Mouse (Mus musculus) B cell, adult 2 months (primary cell): ENCODE results near the gene Rps6kb2.
A peak's percentile ranks its signal among the peaks of the same experiment; 100 is the strongest.

Experiments used
- DNase-seq, 2 experiments: peaks; one replicate each; pipeline ENCODE4 v3.0.0; 2022

Rps6kb2 gene

DNA sequence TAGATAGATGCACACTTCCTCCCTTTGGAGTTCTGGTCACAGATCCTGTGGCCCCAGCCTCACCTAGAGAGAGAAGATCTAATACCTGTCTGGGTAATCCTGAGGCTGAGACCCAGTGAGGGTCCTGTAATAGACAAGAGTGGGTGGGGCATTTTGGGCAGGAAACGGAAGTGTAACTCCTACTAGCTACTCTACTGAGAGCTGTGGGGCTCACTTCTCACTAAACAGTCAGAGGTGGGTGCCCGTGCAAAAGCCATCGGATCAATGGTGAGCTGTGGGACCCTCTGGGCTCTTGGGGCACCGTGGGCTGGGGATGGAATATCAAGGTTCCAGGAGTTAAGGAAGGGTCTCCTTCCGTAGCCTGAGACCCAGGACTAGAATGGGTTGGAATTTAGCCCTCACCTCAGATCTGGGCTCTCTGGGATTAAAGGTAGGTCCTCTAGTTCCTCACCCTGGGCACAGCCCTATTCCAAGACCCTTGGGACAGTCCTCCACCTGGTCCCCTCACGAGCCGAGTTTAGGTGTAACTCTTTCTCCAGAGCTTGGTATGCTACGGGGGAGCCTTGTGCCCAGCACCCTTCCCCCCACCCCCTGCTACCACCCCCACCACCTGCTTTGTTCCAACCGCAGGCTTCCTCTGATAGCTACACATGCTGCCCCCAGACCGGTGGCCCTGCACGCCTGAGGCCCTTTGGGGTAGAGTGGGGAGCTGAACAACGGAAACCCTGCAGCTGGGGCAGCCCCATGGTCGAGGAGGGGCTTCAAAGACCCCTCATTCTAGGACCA is 8.5 kb downstream of the Rps6kb2 start:
- DNase-seq = peak; percentile 67

- DNase-seq = no peak
Observed at GRCm38 (mm10) chr19:4153232-4153654, 9.9 kb downstream of the Rps6kb2 start, which contains the start of gene Ptprcap. Gene Ptprcap (plus strand): TSS chr19:4153604.

DNA sequence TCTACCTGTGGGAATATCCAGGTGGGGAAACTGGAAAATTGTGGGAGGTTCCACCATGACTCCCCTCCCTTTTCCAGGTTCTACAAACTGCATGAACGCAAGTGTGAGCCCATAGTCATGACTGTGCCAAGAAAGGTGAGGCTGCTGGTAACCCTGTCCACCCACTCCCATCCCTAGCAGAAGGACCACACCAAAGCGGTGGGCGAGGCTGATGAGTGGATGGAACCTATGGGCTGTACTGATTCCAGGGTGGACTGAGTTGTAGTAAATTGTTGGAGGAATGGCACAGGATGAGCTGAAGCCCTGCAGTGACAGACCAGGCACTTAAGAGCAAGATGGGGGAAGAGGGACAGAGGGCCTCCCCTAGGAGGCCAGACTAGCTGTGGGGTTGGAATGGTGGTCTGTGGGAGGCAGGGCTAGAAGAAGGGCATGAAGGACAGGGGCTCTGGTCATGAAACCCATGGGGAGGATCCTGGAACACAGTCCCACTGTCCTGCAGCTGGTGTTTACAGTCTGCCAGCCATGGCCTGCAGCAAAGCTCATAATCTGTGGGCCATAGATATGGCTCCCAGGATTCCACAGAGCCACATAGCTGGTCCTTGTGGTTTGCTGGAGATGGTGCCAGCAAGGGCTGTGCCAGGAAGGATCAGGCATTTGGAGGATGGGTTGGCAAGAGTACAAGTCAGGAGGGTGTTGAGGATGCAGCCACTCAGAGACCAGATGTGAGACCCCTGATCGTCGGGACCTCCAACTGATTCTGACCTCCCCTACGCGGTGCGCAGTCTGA is 10.5 kb downstream of the Rps6kb2 start:
- no peak for DNase-seq

GRCm38 (mm10) chr19:4151898-4152297 is 11.3 kb downstream of the Rps6kb2 start:
- no peak for DNase-seq

DNA sequence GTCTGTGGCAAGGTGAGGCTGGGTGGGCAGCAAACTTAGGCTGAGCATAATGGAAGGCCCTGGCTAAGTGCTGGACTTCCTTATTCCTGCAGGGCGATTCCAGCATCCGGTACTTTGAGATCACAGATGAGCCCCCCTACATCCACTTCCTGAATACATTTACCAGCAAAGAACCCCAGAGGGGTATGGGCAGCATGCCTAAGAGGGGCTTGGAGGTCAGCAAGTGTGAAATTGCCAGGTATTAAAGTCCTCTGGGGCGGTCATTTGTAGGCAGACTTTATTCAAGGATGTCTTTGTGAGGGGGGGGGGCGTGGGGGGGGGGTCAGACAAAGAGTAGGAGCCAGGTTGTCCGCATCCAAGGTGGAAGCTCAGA is 11.7 kb downstream of the Rps6kb2 start:
- DNase-seq = no peak

- no peak for DNase-seq
Observed at GRCm38 (mm10) chr19:4150567-4151487, 12.3 kb downstream of the Rps6kb2 start.

GRCm38 (mm10) chr19:4149764-4150461 is 13.2 kb downstream of the Rps6kb2 start:
- no peak for DNase-seq

DNA sequence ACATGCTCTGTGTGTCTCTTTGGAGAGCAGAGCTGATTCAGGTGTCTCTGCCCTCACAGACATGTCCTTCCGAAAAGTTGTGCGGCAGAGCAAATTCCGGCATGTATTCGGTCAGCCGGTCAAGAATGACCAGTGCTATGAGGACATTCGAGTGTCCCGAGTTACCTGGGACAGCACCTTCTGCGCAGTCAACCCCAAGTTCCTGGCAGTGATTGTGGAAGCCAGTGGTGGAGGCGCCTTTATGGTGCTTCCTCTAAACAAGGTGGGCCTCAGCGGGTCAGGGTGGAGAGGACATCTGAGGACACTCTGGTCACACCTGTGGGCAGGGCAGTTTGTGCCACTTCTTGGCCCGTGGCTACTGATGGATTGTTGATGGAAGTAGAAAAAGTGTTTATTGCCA is 13.9 kb downstream of the Rps6kb2 start:
- no peak for DNase-seq

DNA sequence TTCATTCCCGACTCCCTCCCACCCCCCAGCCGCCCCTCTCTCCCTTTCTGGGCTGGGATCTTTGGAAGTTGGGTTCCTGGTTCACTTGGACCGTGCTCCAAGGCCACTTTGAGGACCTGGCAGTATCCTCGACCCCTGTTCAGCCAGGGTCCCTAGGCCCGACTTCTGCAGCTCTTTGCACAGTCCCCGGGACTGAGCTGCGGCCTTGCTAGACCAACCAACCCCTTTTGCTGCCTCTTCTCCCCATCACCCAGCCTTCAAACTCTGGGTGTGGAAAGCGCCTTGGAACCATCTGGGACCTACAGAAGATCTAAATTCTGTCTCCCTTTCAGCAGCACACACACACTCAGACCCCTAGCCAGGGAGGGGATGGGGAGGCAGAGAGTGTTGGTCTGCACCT is 14.3 kb downstream of the Rps6kb2 start:
- peak; percentile 38 to 39 for DNase-seq

DNA sequence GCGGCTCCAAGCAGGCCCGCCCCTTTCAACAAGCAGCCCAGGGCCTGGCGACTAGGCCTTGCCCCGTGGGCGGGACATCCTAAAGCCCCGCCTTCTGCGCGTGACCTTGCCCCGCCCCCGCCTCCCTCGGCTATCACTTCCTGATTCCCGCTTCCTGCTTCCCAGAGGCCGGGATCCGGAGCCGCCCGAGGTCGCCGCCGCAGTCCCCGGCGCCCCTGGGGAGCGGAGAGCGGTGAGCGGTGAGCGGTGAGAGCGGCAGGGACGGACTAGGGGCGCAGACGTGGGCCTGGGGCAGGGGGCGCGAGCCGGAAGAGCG is 14.7 kb downstream of the Rps6kb2 start, which contains the start of gene Coro1b:
TSS of gene Coro1b (plus strand) at position 129 of the 316 bp plus-strand sequence.
- peak; percentile 92 to 93 for DNase-seq

GRCm38 (mm10) chr19:4147782-4148490 is 15.2 kb downstream of the Rps6kb2 start:
- no peak for DNase-seq

GRCm38 (mm10) chr19:4147022-4147405 is 16.1 kb downstream of the Rps6kb2 start:
- no peak for DNase-seq

- DNase-seq = no peak
Observed at GRCm38 (mm10) chr19:4146366-4147021, 16.7 kb downstream of the Rps6kb2 start.

DNA sequence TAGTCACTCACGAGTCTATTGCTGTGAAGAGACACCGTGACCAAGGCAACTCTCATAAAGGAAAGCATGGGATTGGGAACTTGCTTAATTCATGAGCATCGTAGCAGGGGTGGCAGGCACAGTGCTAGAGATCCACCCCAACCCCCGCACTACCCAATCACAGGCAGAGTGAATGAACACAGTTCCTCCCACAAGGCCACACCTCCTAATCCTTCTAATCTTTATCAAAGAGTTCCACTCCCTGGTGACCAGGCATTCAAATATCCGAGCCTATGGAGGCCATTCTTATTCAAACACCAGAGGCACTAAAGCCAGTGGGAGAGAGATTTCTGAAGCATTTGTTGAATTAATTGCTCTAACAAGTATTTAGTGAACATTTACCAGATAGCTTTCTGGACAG is 17.2 kb downstream of the Rps6kb2 start:
- no peak for DNase-seq

GRCm38 (mm10) chr19:4144550-4145498 is 18.3 kb downstream of the Rps6kb2 start:
- peak; percentile 66 to 70 for DNase-seq

GRCm38 (mm10) chr19:4143759-4144268 is 19.3 kb downstream of the Rps6kb2 start, which contains the start of gene Cabp4:
Gene Cabp4 (minus strand): TSS chr19:4144033.
- peak; percentile 35 to 37 for DNase-seq

DNA sequence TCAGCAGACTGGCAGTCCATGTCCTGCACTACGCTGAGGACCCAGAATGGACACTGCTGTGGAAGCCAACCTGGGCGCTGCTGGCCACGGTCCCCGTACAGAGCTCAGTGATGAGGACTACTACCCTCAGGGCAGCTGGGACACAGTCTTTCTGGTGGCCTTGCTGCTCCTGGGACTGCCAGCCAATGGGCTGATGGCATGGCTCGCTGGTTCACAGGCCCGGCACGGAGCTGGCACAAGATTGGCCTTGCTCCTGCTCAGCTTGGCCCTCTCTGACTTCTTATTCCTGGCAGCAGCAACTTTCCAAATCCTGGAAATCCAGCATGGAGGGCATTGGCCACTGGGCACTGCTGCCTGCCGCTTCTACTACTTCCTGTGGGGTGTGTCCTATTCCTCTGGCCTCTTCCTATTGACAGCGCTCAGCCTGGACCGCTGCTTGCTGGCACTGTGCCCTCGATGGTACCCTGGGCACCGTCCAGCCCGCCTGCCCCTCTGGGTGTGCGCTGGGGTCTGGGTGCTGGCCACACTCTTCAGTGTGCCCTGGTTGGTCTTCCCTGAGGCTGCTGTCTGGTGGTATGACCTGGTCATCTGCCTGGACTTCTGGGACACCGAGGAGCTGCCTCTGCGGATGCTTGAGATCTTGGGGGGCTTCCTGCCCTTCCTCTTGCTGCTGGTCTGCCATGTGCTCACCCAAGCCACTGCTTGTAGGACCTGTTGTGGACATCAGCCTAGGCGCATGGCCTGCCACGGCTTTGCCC is 20.6 kb downstream of the Rps6kb2 start:
- DNase-seq = no peak

GRCm38 (mm10) chr19:4140147-4140546 is 23.0 kb downstream of the Rps6kb2 start:
- DNase-seq = no peak

GRCm38 (mm10) chr19:4139446-4139845 is 23.7 kb downstream of the Rps6kb2 start, which contains the start of gene Gpr152:
Gene Gpr152 (plus strand): TSS chr19:4139787.
- no peak for DNase-seq
